Mouse (Mus musculus): ENCODE results near the gene Slc2a10. TPM values are rescaled to one million over a fixed set of nuclear protein-coding genes. Genes with fewer than 3 reads are reported as not detected.

The Slc2a10 gene
- not detected for total RNA-seq (2023)

GRCm38 (mm10) chr2:165503259-165504203 lies at the start of gene Slc2a10:
Gene Slc2a10 (plus strand): TSS chr2:165503787.

GRCm38 (mm10) chr2:165473003-165473402 lies 30.6 kb upstream of the Slc2a10 start, which contains the start of gene Slc13a3:
Gene Slc13a3 (minus strand): TSS chr2:165473230.

GRCm38 (mm10) chr2:165492648-165493553 lies 10.7 kb upstream of the Slc2a10 start, which contains the start of gene Trp53rka:
Gene Trp53rka (minus strand): TSS chr2:165493324.

Other genes with a start within 250 kb of the Slc2a10 start
- gene Slc35c2, start 215.9 kb upstream of the Slc2a10 start, total RNA-seq (2023), result 10 to 100 TPM; 84.7 to 87.3 TPM
- 10 to 100 TPM; 66.2 to 67.8 TPM for gene Elmo2, start 177.3 kb upstream of the Slc2a10 start, total RNA-seq (2023)
- gene Zfp663, start 135.1 kb upstream of the Slc2a10 start, total RNA-seq (2023), result not detected
- gene Zfp334, start 115.5 kb upstream of the Slc2a10 start, total RNA-seq (2023), result not detected
- gene Ocstamp, start 103.4 kb upstream of the Slc2a10 start, total RNA-seq (2023), result not detected
- under 1 TPM; 0.64 to 0.82 TPM for gene Slc13a3, start 30.6 kb upstream of the Slc2a10 start, total RNA-seq (2023)
- 1 to 10 TPM; 6.6 to 7.0 TPM for gene Trp53rka, start 10.5 kb upstream of the Slc2a10 start, total RNA-seq (2023)
- under 1 TPM in 1 of 2 experiments, not detected in 1; 0.81 TPM for gene Eya2, start 91.2 kb downstream of the Slc2a10 start, total RNA-seq (2023)

All from neutrophil, adult 83 days (primary cell).